Mouse (Mus musculus) ovary, postnatal 10 days (tissue): ENCODE results near the gene Gabbr2.
A peak's percentile ranks its signal among the peaks of the same experiment; 100 is the strongest.
"Not testable (repeated sequence)": the region's sequence is repeated elsewhere in the genome, so short reads cannot be mapped to it uniquely, and the experiment has no call there.

Experiments
- DNase-seq: peaks from one replicate; pipeline ENCODE4 v3.0.0; 2022; ENCODE audit warnings: low spot score

The Gabbr2 gene

DNA sequence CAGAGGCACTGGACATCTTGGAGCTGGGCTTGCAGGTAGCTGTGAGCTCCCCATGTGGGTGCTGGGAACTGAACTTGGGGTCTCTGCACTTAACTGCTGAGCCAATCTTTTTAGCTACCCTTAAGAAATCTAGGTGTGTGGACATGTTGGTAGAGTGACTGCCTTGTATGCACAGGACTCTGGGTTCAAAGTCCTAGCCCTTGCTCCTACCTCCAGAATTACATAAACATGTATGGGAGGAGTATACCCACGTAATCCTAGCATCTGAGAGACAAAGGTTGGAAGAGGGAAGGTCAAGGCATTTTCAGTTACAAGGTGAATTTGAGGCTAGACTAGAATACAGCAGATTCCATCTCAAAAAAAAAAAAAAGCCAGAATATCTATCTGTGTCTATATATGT lies 336.4 kb downstream of the Gabbr2 start:
- DNase-seq: no peak

DNA sequence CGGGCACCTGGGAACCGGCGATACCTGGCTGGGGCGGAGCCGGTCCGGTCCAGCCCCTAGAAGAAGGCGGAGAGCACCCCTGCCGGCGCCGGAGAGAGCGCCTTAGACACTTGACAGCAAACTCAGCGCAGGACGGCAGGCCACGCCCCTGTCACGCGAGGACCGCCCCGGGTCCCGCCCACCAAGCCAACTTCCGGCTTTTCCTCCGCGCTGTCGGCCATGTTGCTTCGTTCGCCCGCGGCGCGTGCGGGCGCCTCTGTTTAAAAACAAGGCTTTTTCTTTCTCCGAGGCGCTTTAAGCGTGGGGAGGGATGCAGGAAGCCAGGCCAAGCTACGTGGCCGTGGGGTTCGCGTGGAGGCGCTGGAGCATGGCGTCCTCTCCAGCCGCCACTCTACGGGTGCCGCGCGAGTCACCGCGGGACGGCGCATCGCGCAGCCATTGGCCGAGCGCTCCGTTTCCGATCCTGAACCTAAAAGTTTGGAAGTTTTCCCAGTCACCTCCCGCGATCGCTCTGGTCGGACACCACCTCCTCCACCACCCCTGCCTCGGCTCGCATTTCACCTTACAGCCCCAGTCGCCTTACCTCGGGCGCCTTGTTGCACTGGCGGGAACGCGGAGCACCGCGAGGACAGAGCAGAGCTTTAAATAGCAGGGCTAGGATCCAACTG lies 341.5 kb downstream of the Gabbr2 start, which contains the start of gene Tbc1d2:
Gene Tbc1d2, minus strand, starts transcription at position 124 of the 668 bp plus-strand sequence.
- DNase-seq: peak; percentile 79

DNA sequence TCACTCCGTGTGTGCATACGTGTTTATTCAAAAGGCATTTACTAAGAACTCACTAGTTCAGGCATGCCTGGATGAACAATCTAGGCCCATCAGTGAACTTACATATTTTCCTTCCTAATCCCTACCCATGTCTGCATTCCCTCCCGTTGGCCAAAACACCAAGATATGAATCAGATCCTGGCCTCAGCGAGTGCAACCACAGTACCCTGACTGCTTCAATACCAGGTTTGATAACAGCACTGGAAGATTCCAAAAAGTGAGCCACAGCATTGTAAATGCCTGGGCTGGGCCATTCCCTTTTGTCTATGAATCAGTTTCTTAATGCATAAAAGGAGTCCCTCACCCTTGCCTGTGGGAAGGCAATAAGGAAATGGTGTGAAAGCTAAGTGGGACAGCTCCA lies 342.5 kb downstream of the Gabbr2 start:
- DNase-seq: no peak

DNA sequence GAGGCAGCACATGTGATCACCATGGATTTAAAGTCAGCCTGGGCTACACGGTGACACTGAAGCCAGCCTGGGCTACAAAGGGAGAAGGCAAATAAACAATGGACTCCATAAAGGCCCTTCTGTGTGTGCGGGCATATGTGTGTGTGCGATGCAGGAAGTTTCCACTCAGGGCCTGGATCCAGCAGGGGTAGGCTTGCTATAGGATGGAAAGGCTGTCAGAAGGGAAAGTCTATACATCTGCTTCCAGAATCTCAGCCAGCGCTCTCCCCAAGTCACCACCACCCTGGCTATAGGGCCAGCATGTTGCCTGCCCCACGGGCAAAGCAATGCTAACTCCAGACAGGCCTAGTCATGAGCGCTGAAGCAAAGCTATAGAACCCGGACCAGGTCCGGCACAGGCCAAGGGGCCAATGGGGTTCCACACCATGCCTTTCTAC lies 348.0 kb downstream of the Gabbr2 start:
- no peak for DNase-seq

DNA sequence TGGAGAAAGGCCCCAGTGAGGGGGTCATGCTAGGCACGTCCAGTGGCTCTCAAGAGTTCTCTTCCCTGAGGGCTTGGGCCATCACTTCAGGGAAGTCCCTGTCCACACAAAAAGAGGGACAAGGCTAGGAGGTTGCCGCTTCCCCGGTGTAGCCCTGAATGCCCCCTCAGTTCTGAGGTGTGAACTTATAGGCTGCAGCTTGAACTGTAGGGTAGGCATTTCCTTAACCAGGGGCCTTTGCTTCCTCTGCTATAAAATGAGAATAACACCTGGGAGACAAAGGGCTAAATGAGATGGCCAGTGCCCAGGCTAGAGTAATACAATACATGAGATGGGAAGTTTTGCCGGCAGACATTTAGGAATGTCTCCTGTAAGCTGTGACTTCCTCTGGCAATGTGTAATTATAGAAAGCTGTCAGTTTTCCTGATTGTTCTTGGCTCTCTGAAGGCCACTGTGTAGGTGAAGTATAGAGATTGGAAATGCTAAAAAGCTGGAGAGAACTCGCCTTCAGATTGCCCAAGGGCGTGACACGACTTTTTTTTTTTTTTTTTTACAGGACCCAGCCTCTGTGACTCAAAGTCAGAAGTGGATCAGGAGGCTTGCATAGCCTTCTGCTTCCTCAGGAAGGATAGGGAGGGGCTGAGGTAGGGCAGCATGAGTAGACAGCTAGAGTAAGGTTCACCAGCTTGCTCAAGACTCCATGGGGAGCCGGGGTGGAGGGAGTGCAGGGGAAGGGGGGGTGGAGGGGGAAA lies 348.6 kb downstream of the Gabbr2 start:
- DNase-seq: no peak

DNA sequence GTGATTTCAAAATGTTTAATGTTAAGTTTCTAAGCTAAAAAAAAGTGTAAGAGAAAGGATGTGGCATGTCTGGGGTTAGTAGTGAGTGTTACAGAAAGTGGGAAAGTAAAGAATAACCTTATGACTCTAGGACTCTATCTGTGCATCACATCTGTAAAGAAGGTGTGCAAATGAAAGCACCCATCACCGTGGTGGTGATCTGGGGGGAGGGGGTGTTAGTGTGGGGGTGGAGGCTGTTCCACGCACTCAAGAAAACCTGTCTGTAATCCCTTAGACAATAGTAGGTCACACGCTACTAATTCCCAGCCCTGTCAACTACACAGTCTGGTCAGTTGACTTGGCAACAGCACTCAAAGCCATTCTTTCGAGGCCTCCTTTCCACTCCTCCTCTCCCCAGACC lies 350.4 kb downstream of the Gabbr2 start:
- DNase-seq: no peak

DNA sequence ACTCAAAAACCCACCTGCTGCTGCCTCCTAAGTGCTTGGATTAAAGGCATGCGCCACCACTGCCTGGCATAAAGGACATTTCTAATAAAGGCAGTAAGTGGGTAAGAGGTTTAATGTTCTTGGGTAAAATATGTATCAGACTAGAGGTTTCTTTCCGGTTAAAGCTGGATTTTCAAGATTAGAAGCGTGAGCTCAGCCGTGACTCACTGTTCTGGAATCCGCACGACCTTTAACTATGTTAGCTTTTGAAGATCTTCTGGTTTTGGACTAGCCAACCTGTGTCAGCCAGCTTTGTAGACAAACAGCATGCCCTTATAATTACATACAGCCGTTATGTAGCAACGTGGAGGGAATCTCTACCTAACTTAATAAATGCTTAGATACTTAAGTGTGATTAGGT lies 351.8 kb downstream of the Gabbr2 start:
- DNase-seq: no peak

DNA sequence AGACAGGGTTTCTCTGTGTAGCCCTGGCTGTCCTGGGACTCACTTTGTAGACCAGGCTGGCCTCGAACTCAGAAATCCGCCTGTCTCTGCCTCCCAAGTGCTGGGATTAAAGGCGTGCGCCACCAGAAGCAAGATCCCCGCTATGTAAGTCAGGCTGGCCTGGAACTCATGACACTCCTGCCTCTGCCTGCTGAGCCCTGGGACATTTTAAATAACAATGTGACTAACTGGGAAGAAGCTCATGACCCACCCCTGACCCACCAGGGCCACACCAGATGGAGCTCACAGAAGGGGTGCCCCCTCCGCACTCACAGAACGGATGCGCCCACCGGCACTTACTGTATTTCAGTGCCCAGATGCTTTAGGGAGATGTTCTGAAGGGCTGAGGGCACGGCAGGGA lies 354.4 kb downstream of the Gabbr2 start:
- DNase-seq: not testable (repeated sequence)

DNA sequence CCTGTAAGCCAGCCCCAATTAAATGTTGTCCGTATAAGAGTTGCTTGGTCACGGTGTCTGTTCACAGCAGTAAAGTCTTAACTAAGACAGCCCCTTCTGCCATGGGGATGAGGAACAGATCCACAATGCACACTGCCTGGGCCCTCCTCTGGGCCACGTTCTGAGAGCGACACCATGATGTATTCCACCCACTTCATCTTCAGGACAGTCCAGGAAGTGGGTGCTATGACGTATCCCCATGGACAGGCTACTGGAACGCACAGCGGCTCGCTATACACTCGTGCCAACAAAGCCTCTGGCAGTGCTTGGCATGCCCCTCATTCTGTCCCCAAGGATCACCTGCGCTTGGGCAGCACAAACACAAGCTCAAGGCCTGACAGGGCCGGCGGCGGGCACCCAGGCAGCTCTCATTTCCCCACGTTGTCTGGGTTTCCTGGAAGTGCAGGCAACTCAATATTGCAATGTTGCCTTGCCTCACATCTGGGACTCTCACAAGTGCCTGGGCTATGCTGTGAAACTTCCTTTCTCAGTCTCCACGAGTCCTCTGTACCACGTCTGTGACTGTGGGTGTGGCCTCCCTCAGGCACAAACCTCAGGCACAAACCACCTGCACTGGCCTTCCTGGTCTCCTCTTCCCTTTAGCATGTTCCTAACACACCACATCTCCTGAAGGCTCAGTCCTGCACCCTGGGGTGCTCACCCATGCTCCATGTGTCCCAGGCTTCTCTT lies 355.8 kb downstream of the Gabbr2 start:
- DNase-seq: no peak

DNA sequence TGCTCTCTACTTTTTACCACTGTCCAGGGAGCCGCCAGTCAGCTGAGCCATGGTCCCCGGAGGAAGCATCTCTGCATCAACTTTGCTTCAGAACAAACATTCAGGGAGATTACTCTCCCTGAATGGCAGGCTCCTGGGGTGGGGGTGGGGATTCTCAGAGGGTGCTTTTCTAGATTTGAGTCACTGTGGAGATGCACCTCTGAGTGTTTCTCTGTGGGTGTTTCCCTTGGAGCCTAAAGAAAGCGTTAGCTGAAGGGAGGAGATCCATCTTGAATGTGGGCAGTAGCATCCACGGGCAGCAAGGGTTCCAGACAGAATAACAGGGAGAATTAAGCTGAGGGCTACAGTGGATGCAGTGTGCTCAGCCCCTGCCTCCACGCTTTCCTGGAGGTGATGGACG lies 356.8 kb downstream of the Gabbr2 start:
- DNase-seq: no peak

DNA sequence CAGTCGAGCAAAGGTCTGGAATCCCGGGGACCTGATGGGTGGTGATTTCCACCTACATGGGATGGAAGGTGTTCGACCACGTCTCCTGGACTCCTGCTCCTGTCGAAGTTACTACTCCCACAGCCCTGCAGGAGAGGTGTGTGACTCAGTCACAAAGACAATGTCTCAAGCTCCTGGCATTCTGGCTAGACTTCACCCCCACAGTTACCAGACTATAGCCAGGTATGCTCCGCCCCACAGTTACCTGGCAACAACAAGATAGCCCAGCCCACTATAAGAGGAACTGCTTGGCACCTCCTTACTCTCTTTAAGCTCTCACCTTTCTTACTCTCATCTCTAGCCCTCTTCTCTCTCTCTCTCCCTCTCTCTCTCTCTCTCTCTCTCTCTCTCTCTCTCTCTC lies 358.1 kb downstream of the Gabbr2 start:
- DNase-seq: not testable (repeated sequence)

DNA sequence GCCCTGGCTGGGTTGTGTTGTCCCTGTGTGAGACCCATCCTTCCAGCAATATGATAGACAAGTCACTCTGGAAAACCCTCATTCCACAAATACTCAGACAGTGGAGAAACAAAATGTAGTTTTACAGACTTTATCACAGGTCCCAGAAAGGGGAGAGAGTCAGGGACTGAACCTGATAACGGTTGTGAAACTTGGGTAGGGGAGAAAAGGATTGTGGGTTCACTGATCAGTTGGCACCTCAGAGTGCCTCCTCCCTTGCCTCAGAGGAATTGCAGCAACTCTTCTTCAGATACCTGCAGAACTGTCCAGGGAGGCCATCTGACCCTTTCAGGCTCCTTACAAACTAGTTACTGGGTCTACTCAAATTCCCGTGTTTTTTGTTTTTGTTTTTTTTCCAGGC lies 359.2 kb downstream of the Gabbr2 start:
- DNase-seq: no peak

DNA sequence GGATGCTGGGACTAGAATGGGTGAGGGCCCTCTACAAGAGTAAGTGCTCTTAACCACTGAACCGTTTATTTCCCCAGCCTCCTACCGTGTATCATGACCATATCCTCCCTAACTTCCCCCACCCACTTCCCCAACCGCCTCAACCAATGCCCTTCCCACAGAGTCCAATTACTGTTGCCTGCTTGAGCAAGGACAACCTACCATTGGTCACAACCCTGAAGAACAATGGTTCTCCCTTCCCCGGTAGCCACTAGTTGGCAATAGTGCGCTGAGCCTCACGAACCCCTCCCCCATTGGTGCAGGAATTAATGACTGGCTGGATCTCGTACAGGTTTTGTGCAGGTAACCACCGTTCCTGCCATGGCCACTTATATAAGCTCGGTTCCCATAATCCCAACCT lies 361.3 kb downstream of the Gabbr2 start:
- no peak for DNase-seq

DNA sequence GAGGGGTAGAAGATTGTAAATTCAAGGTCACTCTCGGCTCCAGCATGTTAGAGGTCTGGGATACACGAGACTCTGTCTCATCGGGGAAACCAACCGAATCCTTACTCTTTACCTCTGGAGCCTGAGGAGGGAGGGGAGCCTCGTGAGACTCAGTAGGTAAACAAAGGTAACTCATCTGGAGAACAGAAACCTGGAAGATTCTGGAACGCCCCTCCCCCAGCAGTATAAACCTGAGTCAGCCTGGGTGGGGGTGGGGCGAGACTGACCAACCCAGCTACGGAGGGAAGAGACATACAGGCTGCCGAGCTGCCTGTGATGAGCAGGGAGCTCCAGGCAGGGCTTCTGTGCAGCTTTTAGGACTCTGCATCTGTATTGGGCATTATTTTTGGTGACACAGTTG lies 362.8 kb downstream of the Gabbr2 start:
- DNase-seq: no peak

DNA sequence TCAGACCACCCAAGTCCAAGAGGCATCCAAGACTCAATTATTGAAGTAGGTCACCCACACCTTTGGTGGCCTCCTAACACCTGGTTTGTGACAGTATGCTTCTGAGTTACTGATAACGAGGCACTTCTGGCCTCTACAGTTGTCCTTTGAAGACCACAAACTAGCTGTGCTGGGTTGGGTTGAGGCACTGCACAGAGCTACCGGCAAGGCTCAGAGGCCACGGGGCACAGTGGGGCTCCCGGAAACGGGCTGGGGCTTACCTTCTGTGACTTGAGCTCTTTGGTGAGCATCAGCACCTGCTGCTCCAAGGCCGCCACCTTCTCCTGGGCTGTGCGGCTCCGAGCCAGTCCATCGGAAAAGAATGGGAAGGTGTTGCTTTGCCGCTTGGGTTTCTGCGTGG lies 363.6 kb downstream of the Gabbr2 start:
- DNase-seq: no peak

DNA sequence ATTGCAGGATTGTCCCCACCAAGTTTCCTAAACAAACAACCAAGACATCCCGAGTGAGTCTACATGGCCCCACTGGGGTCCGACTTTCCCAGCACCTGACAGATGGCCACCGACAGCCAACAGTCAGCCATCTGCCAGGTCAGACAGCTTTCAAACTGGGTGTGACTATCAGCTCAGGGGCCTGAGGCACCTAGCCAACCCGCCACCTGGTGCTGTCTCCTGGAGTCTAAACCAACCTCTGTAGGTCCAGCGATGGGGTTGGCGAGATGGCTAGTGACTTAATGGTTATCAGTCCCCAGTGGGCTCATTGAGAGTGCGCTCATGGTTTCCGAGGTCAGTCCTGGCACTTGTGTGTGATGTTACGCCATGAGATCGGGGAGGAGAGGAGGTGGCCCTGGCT lies 366.6 kb downstream of the Gabbr2 start:
- DNase-seq: no peak

DNA sequence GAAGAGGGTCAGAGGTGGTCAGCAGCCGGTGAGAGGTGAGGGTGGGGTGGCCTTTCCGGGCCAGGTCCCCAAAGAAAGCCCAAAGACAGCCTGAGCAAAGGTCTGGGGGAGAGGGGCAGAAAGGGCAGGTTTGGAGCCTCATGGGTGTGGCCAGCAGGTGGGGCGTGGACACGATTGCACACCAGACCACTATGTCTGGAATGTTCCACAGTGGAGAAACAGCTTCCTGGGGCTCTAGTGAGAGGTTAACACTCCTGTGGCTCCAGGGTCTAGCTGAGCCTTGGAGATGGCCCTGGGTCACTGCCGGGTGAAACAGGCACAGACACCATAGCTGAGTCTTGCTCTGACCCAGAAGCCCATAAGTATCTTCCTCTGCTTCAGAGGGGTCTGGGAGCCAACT lies 368.7 kb downstream of the Gabbr2 start:
- no peak for DNase-seq

DNA sequence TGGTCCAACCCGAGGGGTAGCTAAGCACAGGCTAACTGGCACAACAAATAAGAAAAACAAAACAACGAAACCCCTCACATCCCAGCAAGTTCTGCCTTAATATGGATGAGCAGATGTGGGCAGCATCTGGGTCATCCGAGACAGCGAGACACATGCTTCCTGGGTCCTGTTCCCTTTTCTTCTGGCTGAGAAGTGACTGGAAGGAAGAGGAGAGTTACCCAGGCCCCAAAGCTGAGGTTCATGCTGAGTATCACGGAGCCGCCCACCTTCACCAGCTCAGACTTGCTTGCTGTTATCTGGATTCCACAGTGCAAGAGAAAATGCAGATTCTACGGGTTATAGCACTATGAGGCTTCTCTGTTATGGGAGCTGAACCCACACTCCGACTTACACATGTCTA lies 370.7 kb downstream of the Gabbr2 start:
- no peak for DNase-seq

DNA sequence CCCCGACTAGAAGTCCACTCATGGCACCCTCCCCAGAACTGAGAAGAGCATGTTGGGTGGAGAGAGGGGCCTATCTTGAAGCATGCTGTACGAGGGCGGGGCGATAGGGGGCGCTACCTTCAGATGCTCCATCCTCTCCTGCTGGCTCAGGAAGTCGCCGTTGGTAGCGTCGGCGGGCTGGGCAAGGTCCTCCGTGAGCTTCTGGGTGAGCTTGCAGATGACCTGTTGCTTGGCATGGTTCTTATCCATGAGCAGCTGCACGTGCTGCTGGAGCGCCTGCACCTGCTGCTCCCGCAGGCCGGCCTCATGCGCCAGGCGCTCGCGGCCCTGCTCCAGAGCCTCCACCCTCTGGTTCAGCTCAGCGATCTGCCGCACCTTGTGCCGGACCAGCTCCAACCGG lies 371.3 kb downstream of the Gabbr2 start:
- no peak for DNase-seq

DNA sequence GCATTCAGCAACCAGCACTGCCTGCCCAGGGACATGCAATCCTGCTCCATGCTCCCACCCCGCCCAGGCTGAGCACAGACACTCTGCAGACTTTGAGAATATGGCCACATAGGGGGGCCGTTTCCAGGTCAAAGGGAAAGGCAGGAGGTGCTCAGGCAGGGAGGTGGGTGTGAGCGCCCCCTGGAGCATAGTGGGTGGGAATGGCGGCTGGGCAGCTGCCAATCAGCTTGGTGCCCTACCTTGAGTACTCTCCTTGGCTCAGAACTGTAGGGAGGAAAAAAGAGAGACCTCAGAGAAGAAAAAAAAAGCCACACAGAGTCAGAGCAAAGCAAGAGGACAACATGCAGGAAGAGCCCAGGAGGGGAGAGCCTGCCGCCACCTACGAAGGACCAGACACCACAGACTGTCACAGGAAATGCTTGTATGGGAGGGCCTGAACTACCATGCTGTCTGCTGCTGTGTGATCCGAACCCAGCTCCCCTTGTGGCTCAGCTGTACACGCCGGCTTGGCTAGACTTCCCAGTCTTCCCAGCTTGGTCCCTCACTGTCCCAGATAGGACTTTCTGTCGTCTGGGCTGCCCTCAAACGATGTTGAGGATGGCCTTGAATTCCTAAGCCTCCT lies 373.4 kb downstream of the Gabbr2 start:
- DNase-seq: no peak

DNA sequence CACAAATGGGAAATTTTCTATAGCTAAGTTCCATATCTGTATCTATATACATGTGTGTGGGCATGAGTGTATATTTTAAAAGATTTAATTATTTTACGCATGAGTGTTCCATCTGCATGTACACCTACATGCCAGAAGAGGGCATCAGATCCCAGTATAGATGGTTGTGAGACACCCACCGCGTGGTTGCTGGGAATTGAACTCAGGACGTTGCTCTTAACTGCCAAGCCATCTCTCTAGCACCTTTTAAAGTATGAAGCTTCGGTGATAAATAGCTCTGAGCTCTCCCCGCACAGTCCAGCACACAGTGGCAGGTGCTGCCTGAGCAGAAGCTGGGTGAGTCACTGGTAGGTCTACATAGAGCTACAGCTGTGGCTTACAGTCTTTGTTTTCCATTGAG lies 374.3 kb downstream of the Gabbr2 start:
- DNase-seq: no peak

DNA sequence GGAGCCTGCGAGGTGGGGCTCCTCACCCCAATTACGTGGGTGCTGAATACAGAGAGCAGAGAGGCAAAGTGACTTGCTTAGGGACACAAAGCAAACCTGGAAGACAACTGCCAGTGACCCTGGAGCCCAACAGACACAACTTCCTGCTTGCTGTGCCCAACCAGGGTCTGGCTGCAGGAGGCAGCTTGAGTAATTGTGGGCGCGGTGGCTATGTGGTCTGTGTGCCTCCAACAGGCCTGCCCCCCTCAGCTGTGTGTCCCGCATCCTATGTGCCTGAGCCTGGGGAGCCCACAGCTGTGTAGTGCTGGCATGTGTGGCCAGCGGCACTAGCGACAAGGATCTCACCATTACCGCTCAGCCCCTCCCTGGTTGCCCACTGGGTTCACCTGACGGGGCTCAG lies 377.0 kb downstream of the Gabbr2 start:
- no peak for DNase-seq

DNA sequence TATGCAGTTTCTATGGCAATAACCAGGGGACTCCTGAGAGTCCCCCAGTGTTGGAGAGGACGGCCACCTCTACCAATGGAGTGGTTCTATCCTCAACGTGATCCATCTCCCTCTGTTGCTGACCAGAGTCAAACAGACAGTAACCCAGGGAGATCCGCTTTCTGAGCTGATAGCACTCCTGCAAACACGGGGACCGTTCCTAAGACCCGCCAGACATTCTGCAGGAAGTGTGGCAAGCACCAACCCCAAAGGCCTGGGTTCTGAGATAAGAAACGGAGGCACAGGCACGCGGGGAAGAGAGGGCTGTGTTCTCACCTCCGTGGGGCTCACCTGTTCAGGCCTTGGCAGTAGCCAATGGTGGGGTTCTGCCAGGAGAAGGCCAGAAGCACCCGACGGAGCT lies 378.1 kb downstream of the Gabbr2 start:
- DNase-seq: no peak
